Mouse (Mus musculus) testis, adult 2 months (tissue): ENCODE data around the gene Tmc6.

Experiments used
- CTCF ChIP-seq: fragments of 200-500 bp; IDR thresholded peaks from 2 replicates; pipeline ENCODE4 v1.5.1; 2012; ENCODE audit warnings: low read depth, mild to moderate bottlenecking, inconsistent platforms, low read length, moderate library complexity; ENCODE audit not compliant: control insufficient read depth, insufficient read depth, insufficient replicate concordance
- POLR2A ChIP-seq: fragments of 200-500 bp; IDR thresholded peaks from 2 replicates; pipeline ENCODE4 v1.6.1; 2012; ENCODE audit warnings: low read depth, mild to moderate bottlenecking, inconsistent platforms, low read length, moderate library complexity; ENCODE audit not compliant: control insufficient read depth

DNA sequence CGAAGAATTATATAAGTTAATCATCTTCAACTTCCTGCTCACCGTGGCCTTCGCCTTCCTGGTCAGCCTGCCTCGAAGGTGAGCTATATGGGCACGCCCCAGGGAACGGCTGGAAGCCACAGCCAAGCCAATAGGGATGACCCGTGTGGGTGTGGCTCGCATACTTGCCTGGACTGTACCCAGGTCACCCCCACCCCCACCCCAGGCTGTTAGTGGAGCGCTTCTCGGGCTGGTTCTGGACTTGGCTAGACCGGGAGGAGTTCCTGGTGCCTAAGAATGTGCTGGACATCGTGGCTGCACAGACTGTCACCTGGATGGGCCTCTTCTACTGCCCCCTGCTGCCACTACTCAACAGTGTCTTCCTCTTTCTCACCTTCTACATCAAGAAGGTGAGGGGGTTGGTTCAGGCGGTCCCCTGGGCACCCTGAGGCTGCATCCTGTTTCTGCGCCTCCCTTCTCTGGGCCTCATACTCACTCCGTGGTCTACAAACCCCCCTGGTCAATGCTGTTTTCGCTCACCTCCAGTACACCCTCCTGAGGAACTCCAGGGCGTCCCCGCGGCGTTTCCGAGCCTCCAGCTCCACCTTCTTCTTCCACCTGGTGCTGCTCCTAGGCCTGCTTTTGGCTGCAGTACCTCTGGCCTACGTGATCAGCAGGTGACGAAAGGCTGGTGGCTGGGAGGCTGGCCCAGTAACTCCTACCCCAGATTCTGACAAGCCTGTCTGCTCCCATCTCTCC lies 8.9 kb upstream of the Tmc6 start:
- TF ChIP-seq POLR2A, result no peak
- TF ChIP-seq CTCF, result no peak
